Mouse (Mus musculus) C2C12 (cell line): ENCODE measurements at regions not wholly inside any gene's neighbourhood (a gene's known extent, or its start where the extent isn't known, plus 50 kb on each side); places are given as distances from the start of the nearest gene placed in this dataset.

Source experiments
- CEBPB ChIP-seq: IDR thresholded peaks from one replicate; pipeline ENCODE4 v1.6.1; 2011; ENCODE audit warnings: low read depth, mild to moderate bottlenecking, control low read depth, moderate library complexity
- CTCF ChIP-seq: IDR thresholded peaks from one replicate; pipeline ENCODE4 v1.5.1; 2011; ENCODE audit not compliant: control insufficient read depth, insufficient read depth, insufficient read length
- MAX ChIP-seq: IDR thresholded peaks from one replicate; pipeline ENCODE4 v1.6.1; 2011; ENCODE audit warnings: mild to moderate bottlenecking, control low read depth
- MYOD1 ChIP-seq: IDR thresholded peaks from one replicate; pipeline ENCODE4 v1.6.1; 2011; ENCODE audit warnings: low read depth; ENCODE audit not compliant: control insufficient read depth, insufficient read length
- MYOG ChIP-seq: IDR thresholded peaks from one replicate; pipeline ENCODE4 v1.6.1; 2011; ENCODE audit not compliant: control insufficient read depth, insufficient read length; ENCODE audit errors: extremely low read depth

DNA sequence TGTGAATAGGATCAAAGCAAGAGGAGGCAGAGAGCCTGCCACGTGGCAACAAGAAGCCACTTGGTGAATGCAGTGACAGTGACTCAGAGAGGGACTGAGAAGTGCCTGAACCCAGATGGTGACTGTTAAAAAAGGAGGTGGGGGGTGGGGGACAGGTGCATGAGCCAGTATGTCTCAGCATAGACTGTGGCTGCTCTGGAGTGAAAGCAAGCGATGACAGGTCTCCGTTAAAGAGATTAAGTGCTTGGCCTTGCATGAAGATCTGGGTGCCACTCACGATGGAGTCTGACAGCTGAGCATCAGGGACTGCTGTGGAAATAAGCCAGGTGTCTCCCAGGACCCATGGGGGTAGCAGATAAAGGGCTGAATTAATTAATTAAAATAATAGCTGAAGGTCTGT, 212.0 kb upstream of the Tenm4 start:
- TF ChIP-seq CTCF (no peak), MYOG (no peak), MAX (no peak), MYOD1 (no peak), CEBPB (no peak)
